Mouse (Mus musculus): ENCODE measurements at regions not wholly inside any gene's neighbourhood (a gene's known extent, or its start where the extent isn't known, plus 50 kb on each side); places are given as distances from the start of the nearest gene placed in this dataset.

DNA sequence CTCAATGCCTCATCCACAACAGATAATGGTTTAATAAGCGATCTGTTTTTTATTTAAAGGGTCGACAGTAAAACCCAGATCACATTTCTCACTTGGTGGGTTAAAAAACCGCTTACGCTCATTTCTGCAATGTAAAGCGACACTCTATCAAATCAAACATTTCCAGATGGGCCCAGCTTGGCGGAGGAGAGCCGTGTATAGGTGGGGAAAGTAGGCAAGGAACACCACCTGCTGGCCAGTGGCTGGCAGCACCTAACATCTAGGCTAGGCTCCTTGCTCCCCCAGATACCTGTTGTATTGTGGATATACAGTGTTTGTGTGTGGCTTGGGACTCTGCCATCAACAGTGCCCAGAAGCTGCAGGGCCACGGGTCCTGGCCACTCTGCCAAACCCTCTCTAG is 50.1 kb upstream of the Ttc34 start:
- WGBS = 77% methylated on average over 8 of the region's 8 CpGs
- no peaks in the 10 kb centered on the region for H3K27me3 ChIP-seq (replicated peaks)

More for the DNA sequence above, 50.1 kb upstream of the Ttc34 start:
- H3K4me2 ChIP-seq = no peak overlapping the region
- no peaks in the 10 kb centered on the region for H3K9me3 ChIP-seq
- ATAC-seq (replicated peaks) = no peak
- H3K4me1 ChIP-seq = no peaks in the 10 kb centered on the region
- H3K36me3 ChIP-seq (replicated peaks) = no peaks in the 10 kb centered on the region
- H3K4me3 ChIP-seq = no peak overlapping the region
- H3K9ac ChIP-seq = no peak overlapping the region
- H3K27ac ChIP-seq = no peak overlapping the region
